Mouse (Mus musculus): ENCODE measurements at regions not wholly inside any gene's neighbourhood (a gene's known extent, or its start where the extent isn't known, plus 50 kb on each side); places are given as distances from the start of the nearest gene placed in this dataset.

DNA sequence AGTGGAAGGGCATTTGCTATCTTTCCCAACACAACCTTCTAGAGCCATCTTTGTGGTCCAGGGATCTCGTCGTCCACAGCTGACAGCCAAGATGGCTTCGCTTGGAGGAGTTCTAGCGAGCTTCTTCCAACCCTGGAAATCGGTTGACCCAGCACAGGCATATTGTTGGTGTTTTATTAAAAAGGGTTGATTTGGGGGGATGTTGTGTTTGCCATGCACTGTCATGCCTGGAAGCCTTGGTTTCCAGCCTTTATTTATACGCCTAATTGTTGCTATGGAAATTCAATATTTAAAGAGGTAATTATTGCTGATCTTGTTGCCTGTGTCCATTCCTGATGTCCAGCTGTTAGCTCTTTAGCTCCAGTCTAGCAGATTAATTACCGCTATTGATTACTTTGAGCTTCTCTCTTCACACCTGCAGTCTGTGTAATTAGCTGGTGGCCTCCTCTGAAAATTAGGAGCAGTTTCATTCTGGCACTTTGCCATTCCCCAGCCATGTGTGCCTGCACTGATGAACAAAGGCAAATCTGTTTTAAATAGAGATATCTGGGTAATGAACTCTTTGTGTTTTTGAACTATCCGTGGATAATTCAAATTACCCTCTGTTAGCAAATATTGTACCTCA is 275.4 kb downstream of the Rnf144b start:
- DNase-seq, result no peak
- Histone ChIP-seq H3K9me3 (ENCODE audit: low read depth, low read length) (no peaks in the 10 kb centered on the region), H3K27me3 (ENCODE audit: insufficient read depth, low read length) (no peaks in the 10 kb centered on the region), H3K4me1 (ENCODE audit: insufficient read depth) (no peaks in the 10 kb centered on the region), H3K4me2 (no peak overlapping the region), H3K9ac (no peak overlapping the region), H3K27ac (ENCODE audit: low read depth) (no peak overlapping the region), H3K4me3 (ENCODE audit: low read depth, low read length) (no peak overlapping the region), H3K36me3 (ENCODE audit: insufficient read depth) (no peaks in the 10 kb centered on the region)
- WGBS, result 82% methylated on average over 8 of the region's 8 CpGs
- no peak for ATAC-seq (ENCODE audit: insufficient read depth)
- TF ChIP-seq CTCF (IDR thresholded peaks at IDR 0.05; ENCODE audit: low read depth), result no peak

DNA sequence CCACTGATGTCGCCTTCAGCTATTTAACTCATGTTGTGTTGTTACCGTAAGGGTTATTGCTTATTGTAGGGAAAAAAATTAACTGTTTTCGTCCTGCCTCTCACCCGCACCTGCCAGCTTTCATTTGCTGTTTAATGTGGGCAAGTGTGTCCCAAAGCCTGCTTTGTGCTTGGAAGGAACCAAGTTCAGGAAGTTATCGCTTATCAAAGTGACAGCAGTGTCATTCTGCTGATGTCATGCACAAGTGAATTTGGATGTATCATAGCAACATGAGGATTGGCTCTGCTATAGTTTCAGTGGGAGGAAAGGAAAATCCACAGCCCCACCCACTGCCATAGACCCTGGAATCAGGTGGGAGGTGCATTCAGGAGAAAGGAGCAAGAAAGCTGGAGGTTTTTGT is 276.5 kb downstream of the Rnf144b start:
- H3K9ac ChIP-seq, result no peak overlapping the region
- H3K4me3 ChIP-seq (ENCODE audit: low read depth, low read length), result no peak overlapping the region
- no peaks in the 10 kb centered on the region for H3K36me3 ChIP-seq (ENCODE audit: insufficient read depth)
- H3K27me3 ChIP-seq (ENCODE audit: insufficient read depth, low read length), result no peaks in the 10 kb centered on the region
- no peaks in the 10 kb centered on the region for H3K4me1 ChIP-seq (ENCODE audit: insufficient read depth)
- no peak overlapping the region for H3K27ac ChIP-seq (ENCODE audit: low read depth)
- no peaks in the 10 kb centered on the region for H3K9me3 ChIP-seq (ENCODE audit: low read depth, low read length)
- no peak for DNase-seq
- ATAC-seq (ENCODE audit: insufficient read depth), result no peak
- no peak overlapping the region for H3K4me2 ChIP-seq
- WGBS, result 80% methylated on average over 5 of the region's 5 CpGs
- no peak for TF ChIP-seq CTCF (IDR thresholded peaks at IDR 0.05; ENCODE audit: low read depth)

DNA sequence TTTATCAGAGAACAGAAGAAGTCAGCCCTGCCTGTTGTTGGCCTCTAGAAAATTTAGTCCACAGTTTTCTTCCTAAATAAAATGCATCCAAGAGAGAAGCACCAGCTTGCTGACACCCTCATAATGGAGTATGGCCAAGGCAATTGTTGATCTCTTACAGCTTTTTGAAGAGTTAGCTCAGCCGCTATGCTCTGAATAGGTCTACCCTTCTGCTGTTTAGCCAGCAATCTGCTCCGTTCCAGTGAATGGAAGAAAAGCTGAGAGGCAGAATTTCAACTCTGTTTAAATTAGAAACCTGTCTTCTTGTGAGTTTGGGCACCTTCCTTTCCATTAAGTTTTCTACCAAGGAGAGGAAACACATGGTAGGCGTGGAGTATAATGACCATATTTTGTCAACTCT is 290.8 kb downstream of the Rnf144b start:
- ATAC-seq (ENCODE audit: insufficient read depth), result no peak
- Histone ChIP-seq H3K4me3 (ENCODE audit: low read depth, low read length) (no peak overlapping the region), H3K36me3 (ENCODE audit: insufficient read depth) (no peaks in the 10 kb centered on the region), H3K9me3 (ENCODE audit: low read depth, low read length) (no peaks in the 10 kb centered on the region), H3K27me3 (ENCODE audit: insufficient read depth, low read length) (no peaks in the 10 kb centered on the region), H3K9ac (no peak overlapping the region), H3K4me1 (ENCODE audit: insufficient read depth) (no peaks in the 10 kb centered on the region), H3K4me2 (no peak overlapping the region), H3K27ac (ENCODE audit: low read depth) (no peak overlapping the region)
- TF ChIP-seq CTCF (IDR thresholded peaks at IDR 0.05; ENCODE audit: low read depth), result no peak
- no peak for DNase-seq
- 85% methylated on average over 3 of the region's 3 CpGs for WGBS

DNA sequence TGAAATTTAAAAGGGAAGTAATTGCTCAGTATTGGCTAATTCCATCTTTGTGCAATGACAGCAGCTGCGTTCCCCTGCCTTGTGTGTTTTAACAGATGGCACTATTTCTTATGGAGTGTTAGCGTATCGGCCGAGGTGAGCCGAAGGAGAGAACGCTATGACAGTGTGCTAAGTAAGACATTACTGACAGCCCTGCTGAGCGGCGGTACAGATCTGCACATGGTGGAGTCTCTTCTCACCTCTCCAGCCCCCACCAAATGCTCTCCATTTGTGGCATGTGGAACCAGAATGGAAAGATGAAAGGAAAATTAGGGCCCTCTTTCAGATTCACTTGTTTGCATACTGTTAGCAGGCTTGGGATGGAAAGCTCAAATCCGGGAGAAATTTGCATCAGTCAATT is 291.5 kb downstream of the Rnf144b start:
- TF ChIP-seq CTCF (IDR thresholded peaks at IDR 0.05; ENCODE audit: low read depth), result no peak
- no peaks in the 10 kb centered on the region for H3K4me1 ChIP-seq (ENCODE audit: insufficient read depth)
- H3K9me3 ChIP-seq (ENCODE audit: low read depth, low read length), result no peaks in the 10 kb centered on the region
- no peak overlapping the region for H3K9ac ChIP-seq
- DNase-seq, result no peak
- no peak for ATAC-seq (ENCODE audit: insufficient read depth)
- no peak overlapping the region for H3K4me3 ChIP-seq (ENCODE audit: low read depth, low read length)
- 50% methylated on average over 9 of the region's 9 CpGs for WGBS
- no peaks in the 10 kb centered on the region for H3K36me3 ChIP-seq (ENCODE audit: insufficient read depth)
- no peaks in the 10 kb centered on the region for H3K27me3 ChIP-seq (ENCODE audit: insufficient read depth, low read length)
- H3K27ac ChIP-seq (ENCODE audit: low read depth), result no peak overlapping the region
- H3K4me2 ChIP-seq, result no peak overlapping the region

DNA sequence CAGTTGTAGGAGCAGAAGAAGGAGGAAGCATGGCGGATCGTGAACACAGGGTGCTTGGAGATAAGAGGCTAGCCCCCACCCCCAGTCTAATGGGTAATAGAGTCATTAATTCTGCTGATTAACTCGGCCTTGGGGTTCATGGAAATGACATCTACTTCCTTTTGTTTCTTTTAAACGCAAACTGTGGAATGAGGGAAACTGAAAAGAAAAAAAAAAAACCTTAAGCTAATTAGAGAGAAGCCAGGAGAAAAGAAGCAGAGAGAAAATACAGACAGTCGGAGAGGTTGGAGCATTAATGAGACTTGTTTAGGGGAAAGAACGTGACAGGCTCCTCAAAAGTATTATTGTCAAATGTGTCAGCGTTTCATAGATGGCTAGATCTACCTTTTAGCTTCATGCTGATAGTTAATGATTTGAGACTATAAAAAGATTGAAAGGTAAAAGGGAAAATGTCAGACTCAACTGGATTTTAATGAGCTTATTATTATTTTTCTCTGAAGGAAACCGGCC is 307.5 kb downstream of the Rnf144b start:
- no peaks in the 10 kb centered on the region for H3K36me3 ChIP-seq (ENCODE audit: insufficient read depth)
- DNase-seq, result no peak
- no peaks in the 10 kb centered on the region for H3K4me1 ChIP-seq (ENCODE audit: insufficient read depth)
- no peaks in the 10 kb centered on the region for H3K9me3 ChIP-seq (ENCODE audit: low read depth, low read length)
- 49% methylated on average over 8 of the region's 8 CpGs for WGBS
- H3K9ac ChIP-seq, result no peak overlapping the region
- TF ChIP-seq CTCF (IDR thresholded peaks at IDR 0.05; ENCODE audit: low read depth), result no peak
- no peak for ATAC-seq (ENCODE audit: insufficient read depth)
- H3K4me2 ChIP-seq, result no peak overlapping the region
- H3K4me3 ChIP-seq (ENCODE audit: low read depth, low read length), result no peak overlapping the region
- no peak overlapping the region for H3K27ac ChIP-seq (ENCODE audit: low read depth)
- H3K27me3 ChIP-seq (ENCODE audit: insufficient read depth, low read length), result no peaks in the 10 kb centered on the region

DNA sequence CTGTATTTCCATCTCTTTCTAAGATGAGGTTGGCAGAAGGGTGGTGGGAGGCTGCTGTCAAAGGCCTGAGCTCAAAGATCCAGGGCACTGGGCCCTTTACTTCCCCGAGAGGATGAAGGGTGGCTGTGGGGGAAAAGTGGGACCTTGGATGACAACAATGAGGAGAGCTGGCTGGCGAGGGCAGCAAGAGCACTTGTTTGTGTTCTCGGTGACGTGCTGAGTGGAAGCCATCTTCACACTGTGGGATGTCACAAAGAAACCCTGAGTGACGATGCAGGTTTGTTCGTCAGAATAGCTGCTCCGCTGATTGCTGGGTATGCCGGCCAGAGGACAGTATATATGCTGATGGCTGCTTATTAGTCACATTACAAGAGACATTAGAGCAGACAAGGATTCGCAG is 308.0 kb downstream of the Rnf144b start:
- no peak overlapping the region for H3K4me3 ChIP-seq (ENCODE audit: low read depth, low read length)
- no peaks in the 10 kb centered on the region for H3K36me3 ChIP-seq (ENCODE audit: insufficient read depth)
- no peak for ATAC-seq (ENCODE audit: insufficient read depth)
- 77% methylated on average over 9 of the region's 9 CpGs for WGBS
- no peaks in the 10 kb centered on the region for H3K27me3 ChIP-seq (ENCODE audit: insufficient read depth, low read length)
- no peak for DNase-seq
- no peak overlapping the region for H3K27ac ChIP-seq (ENCODE audit: low read depth)
- H3K4me2 ChIP-seq, result no peak overlapping the region
- H3K9ac ChIP-seq, result no peak overlapping the region
- TF ChIP-seq CTCF (IDR thresholded peaks at IDR 0.05; ENCODE audit: low read depth), result no peak
- H3K4me1 ChIP-seq (ENCODE audit: insufficient read depth), result no peaks in the 10 kb centered on the region
- no peaks in the 10 kb centered on the region for H3K9me3 ChIP-seq (ENCODE audit: low read depth, low read length)

DNA sequence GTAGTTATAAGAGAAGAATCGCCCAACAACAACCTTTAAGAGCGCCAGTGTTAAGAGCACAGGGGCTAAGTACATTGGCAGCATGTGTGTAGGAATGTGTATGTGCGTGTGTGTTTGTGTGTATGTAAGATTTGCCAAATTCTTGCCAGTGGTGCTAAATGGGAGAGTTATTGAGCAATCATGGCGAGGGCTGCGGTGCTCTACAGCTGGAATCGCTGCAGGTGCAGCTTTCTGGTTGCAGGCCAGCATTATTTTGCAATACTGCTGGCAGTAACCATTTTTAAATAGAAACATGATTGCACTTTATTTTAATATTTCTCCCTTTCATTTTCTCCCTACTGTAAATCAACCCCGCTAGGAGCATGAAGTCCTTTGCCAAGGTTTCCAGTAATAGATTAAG is 313.2 kb downstream of the Rnf144b start:
- Histone ChIP-seq H3K27ac (ENCODE audit: low read depth) (no peak overlapping the region), H3K36me3 (ENCODE audit: insufficient read depth) (no peaks in the 10 kb centered on the region), H3K9ac (no peak overlapping the region), H3K9me3 (ENCODE audit: low read depth, low read length) (no peaks in the 10 kb centered on the region), H3K4me2 (no peak overlapping the region), H3K27me3 (ENCODE audit: insufficient read depth, low read length) (no peaks in the 10 kb centered on the region), H3K4me1 (ENCODE audit: insufficient read depth) (no peaks in the 10 kb centered on the region), H3K4me3 (ENCODE audit: low read depth, low read length) (no peak overlapping the region)
- TF ChIP-seq CTCF (IDR thresholded peaks at IDR 0.05; ENCODE audit: low read depth), result no peak
- no peak for ATAC-seq (ENCODE audit: insufficient read depth)
- peak; percentile 36 for DNase-seq
- WGBS, result 65% methylated on average over 7 of the region's 7 CpGs

Measured in lung, embryonic 14.5 days (tissue).